Mouse (Mus musculus) cerebellum, adult 9-10 months (tissue): ENCODE results near the gene Rere.
A peak's percentile ranks its signal among the peaks of the same experiment; 100 is the strongest.

ENCODE experiments used
- DNase-seq: peaks from one replicate; pipeline ENCODE4 v3.0.0; 2022

The Rere gene

DNA sequence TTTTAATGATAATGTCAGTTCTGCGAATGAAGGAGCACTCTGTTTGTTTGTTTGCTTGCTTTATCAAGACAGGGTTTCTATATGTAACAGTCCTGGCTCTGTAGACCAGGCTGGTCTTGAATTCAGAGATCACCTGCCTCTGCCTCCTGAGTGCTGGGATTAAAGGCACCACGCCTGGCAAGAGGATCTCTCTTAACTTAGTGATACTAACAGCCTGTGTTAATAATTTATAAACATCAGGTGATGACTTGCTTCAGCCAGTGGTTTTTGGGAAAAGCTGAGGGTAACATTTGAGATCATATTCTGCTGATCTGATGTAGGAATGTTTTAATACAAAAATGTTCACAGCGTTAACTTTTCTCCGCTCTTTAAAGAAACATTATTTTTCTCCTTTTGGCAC is 112.6 kb downstream of the Rere start:
- no peak for DNase-seq

DNA sequence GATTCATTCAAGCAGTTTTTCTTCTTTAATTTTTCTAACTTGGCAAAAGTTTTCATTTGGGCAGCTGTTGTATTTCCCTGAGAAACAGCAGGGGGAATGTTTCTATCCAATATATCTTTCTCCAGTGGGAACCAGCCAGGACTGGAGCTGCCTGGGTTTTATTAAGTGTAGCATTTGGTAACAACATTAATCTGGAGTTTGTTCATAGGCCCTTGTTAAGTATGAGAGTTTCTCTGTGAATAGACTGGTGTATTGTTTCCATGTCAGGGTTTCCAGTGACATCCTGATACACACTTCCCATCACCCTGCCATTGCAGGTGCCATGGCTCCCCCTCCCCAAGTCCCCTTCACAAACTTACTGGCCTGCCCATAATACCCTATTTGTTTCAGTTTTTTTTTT is 114.9 kb downstream of the Rere start:
- no peak for DNase-seq

DNA sequence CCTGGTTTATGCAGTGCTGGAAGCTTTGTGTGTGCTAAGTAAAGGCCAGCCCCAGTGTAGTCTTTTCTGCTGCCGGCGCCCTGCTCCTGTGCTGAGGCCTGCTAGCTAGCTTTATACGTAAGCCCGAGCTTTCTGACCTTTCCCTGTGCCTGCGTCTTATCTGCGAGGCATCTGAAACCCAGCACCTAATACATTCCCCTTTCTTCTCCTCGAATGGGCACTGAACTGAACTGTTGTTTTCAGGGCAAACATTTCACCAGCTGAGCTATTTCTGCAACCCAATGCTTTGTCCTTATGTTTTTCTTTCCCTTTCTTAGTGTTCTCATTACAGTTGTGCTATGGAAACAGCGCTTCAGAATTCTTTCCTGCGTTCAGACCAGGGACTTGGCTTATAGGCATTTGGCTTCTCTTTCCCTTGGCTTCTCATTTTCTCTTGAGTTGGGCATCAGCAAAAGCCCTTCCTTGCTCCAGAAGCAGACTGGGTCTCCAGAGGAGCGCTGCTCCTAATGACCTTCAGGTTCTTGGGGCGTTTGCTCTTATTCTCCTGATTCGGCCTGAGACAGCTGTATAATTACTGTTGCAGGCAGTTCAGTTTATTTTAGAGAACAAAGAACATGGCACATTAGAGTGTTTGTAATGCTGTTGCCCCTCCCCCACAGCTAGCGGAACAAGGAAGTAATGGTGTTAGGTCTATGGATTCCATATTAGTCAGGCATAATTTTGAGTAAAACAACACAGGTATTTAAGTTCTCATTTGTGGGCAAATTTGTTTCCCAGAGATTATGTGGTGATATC is 115.6 kb downstream of the Rere start:
- DNase-seq = no peak

DNA sequence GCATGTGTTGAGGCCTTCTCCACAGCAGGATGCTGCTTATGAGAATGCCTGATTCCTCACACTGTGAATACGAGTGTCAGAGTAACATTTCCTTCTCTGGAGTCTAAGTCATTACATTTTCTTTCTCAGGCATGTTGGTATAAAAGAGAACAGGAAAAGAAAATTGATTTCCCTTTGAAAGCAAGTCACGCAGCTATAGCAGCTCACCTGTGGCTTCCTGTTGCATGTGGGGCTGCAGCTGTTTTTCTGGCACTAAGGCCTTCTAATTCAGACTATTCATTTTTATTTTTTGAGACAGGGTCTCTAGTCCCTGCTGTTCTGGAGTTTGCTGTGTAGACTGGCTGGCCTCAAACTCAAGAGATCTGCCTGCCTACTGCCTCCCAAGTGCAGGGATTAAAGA is 117.6 kb downstream of the Rere start:
- no peak for DNase-seq

DNA sequence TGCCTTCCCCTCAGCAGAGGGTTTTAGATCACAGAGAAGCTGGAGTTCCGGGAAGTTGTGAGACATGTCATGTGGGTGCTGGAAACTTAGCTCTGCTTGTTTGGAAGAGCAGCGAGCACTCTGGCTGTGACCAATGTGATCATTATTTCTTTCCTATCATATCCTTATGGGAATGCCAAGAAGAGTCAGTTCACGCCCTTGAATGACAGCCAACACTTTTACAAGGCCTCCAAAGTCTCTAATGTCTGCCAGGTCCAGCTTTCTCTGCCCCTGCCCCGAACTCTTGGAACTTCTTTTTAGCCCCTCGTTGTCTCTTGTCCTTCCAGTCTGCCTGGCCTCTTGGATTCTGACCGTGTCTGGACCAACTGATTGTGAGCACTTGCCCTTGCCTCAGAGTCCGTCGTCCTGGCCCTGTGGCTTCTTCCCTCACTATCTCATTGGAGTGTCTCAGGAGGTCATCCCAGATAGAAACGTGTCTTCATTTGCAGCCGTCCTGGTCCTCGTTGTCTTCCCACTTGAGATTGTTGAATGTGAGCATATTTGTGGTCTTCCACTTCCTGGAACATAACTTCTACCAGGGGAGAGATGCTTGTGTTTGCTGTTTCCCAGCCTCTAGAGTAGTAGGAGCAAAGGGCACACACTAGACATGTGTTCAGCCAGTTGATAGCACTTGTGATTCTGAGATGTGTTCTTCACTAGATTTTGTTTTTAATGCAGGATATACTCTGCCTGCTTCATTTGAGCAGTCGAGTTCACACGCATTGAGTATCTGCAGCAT is 120.6 kb downstream of the Rere start:
- peak; percentile 38 for DNase-seq

DNA sequence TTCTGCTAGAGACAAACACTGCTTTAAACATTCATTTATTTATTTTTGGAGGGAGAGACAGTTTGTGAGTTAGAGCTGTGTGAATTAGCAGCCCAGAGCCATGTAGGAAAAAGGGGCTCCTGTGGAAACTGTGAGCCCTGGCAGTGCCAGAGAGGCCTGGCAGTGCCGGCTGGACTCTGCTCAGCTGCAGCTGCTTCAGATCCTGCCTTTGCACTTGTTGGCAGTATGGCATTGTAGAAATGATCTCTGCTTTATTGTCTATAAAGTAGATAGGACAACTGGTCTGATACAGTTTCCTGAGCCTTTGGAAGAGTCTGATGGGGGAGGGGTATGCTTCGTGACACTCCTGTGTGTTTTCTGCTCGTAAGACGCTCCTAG is 121.2 kb downstream of the Rere start:
- peak; percentile 61 for DNase-seq

DNA sequence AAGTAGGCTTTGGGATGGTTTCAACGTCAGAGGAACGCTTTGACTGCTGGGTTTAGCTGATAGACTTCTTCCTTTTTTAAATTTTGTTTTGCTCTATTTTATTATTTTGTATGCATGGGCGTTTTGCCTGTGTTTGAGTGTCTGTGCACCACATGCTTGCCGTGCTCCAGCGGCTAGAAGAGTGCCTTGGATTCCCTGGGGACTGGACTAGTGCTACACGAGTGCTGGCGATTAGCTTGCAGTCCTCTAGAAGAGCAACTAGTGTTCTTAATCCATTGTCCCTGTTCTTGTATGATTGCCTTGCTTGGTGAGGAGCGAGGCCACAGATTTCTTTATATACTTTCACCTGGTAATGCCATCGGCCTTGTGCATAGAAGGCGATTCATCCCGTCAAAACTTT is 122.5 kb downstream of the Rere start:
- no peak for DNase-seq

DNA sequence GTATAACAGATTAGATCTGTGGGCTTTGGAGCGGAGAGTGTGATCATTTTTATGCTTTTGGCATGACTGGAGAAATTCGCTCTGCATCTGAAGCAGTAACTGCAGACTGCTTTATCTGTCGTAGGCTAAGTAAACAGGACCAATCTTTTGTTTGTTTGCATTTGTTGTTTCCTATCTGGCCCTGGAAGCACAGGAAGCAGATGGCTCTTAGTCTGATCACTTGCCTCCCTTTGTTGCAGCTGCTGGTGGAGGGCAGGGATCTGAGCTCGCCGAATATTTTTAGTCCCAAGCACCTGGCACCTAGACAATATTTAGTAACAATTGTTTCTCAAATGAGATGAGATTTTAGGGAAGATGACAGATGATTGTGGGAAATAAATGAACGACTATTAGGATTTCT is 123.1 kb downstream of the Rere start:
- DNase-seq = peak; percentile 82

DNA sequence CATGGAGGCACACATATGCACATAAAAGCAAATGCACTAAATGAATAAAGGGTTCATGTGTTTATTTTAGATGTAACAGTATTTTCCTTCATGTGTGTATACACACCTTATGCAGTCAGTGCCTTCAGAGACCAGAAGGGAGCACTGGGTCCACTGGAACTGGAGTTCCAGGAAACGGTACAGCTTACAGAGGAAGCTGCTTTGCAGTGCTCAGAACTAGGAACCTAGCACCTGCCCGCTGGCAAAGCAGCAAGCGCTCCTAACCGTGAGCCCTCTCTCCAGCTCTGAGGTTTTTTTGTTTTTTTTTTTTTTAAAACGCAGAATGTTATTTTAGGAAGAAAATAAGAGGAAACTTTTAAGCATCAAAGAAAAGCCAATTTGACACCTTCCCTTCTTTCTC is 124.3 kb downstream of the Rere start:
- DNase-seq = no peak

DNA sequence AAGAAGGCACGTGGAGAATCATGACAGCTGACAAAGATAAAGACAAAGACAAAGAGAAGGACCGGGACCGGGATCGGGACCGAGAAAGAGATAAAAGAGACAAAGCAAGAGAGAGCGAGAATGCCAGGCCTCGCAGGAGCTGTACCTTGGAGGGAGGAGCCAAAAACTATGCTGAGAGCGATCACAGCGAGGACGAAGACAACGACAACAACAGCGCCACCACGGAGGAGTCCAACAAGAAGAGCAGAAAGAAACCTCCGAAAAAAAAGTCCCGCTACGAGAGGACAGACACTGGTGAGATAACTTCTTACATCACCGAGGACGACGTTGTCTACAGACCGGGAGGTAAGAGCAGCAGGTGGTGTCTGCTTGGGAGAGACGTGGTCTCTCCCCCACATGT is 124.9 kb downstream of the Rere start:
- peak; percentile 60 for DNase-seq

DNA sequence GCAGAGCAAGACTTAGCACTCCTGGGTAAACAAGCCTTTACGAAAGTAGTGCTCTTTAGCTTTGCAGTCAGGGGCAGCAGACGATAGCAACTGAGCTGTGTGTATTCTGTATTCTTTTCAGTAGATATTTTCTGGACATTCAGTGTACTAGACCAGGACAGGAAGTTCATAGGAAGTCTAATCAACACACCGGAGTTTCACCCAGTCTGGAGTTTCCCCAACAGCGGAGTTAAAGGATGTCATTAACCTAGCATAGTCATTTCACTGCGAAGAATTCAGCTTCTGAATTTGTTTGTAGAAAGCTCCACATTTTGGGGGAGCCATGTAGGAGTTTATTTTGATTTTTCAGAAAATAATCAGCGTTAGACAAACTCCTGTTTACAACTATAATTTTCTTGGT is 125.4 kb downstream of the Rere start:
- no peak for DNase-seq

DNA sequence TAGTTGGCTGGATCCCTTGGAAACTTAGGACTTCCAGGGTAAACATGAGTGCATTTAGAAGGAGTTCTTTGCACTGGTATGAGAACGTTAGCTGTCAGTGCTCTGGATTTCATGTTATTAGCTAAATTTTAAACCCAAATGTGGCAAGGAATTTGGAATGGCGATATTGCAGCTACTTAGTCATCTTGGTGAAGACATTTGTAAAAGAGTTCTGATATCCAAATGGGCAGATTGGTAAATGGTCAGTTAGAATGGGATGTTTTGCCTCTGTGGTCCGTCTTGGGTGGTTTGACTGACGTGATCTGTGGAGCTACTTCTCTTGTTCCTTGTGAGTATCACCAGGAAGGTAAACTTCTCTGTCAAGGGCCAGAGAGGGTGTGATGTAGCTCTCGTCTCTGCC is 132.8 kb downstream of the Rere start:
- no peak for DNase-seq

DNA sequence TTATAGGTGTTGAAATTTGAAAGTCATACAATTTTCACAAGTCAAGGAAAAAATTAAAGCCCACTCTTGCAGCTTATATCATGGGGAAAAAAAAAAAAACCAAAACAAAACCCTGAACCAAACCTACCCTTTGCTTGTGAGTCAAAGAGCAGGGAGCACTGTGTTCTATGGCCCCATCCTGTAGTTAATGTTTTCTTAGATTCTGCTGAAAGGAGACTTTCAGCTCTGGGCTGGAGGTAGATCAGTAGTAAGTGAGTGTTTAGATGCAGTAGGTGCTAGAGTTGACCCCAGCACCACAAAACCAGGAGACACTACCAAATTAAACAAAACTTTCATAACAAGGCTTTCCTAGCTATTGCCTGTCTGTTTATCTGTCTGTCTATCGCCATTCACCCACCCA is 133.3 kb downstream of the Rere start:
- DNase-seq = no peak

DNA sequence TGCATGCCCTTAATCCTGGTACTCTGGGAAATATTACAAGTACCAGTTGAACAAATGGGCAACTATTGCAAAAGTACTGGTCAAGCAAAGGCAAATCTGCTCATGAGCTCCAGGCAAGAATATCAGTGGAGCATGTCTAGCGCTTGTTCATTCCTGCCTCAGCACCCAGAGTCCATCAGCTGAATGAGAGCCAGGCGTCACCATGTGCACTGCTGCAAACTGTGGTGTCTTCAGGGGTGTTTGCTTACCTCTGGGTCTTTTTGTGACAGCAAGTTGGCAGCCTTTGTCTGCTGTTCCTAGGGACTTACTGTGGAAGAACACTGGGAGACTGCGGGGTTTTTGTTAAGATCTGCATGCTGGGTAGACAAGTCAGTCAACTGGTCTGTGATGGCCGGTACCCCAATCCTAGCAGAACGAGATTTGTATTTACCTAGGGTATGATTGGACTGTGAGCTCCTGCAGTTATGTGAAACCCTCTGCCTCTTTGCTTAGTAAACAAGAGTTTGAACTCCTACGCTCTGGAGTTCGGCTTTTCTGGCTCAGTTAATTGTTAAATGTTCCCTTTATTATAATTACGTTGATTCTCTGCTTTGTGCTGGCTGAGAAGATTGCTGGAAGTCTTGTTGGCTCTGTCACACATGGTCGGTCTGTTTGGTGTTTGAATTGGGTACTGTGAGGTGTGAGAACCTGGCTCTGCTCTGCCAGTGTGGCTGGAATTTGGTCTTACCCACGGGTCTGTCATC is 134.0 kb downstream of the Rere start:
- DNase-seq = no peak

DNA sequence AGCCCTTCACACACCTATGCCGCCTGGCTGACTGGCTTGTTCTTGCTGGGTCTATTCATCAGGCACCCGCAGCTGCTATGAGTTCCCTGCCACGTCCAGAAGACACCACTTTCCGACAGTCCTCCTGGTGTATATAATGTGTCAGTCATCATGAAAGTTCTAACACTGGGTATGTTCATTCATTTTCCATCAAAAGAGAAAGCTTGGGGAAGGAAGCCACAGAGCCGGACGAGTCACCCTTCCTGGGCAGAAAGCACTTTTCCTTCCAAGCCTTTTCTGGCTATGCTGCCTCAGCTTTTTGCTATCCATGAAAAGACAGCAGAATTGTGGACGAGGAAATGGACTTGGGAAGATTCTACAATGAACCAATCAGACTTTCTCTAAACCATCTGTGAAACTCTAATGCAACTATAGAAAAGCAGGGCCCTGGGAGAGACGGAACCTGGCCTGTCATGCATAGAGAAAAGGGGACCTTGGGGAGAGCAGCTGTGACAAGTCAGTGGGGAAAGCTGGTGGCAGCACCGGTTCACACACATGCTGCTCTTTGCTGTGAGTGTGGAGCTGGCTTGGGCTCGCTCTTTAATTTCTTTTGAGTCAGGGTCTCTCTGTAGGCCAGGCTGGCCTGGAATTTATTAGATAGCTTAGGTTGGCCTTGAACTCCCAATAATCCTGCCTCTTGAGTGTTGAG is 139.3 kb downstream of the Rere start:
- DNase-seq = no peak

DNA sequence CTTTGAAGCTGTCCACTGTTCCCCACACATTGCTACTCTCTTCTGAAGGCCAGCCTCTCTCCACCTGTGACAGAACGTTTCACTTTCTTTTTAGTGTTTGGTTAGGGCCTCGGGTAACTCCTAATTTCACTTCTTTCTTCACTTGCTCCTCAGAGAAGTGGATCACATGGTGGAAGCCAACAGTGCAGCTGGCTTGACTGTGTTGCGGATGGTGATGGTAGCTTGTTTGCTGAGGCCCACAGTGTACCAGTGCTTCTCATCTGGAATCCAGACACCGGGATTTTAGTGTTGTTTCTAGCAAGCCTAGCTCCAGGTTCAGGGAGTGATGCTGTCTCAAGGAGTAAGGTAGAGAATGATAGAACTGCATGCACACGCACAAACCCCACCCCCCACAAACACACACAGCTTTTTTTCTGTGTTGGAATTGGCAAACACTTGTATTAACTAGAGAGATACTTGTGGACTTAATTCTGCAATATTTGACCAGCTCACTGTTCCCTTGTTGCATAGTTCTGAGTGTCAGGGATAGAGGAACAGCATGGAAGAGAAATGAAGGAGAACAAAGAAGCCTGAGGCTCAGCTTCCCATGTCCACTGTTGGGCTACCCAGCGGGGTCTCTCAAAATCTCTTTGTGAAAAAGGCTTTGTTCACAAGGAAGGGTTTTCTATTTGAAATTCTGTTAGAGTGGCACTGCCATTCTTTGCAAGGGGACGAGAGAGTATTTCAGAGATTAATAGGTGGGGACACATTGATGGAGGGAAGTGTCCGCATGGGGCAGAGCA is 144.8 kb downstream of the Rere start:
- no peak for DNase-seq

DNA sequence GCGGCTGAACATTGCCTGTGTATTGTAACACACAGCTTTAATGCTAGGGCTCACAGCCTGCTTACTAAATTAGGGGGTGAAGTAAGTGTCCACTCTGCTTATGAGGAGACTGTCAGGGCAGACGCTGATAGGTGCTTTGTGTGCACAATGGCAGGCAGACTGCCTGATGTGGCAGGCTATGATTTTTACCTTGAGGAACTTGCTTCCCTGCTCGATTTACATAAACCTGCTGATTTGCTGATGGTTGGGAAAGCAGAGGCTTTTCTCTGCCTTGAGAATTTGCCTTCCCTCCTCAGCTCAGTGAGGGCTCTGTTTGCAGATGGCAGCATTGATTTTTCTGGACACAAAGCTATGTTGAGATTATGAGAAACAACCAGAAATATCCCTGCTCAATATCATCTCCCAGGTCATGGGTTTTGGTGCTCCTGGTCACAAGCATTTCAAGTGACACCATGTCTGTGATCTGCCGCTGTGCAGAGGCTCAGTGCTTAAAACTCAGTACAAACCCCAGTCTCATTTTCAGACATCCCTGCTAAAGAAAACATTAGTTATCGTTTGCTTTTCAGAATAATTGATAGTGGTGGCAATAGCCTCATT is 145.5 kb downstream of the Rere start:
- no peak for DNase-seq

DNA sequence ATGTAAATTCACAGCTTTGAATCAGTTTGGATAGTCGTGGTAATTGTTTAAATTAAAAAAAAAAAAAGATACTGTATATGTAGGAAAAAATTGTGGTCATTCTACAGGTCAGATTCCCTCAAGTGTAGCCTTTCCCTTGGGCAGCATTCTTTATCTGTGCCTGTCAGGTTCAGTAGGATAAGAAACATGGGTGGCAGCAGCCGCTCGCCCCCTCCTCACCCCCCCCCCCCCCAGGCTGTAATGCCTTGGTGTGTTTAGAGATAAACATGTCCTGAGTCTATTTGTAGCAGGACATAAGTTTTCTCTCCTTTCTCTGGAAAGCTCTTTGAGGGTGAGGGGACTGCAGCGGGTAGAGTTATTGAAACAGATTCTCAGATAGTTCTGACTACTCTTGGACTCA is 147.3 kb downstream of the Rere start:
- no peak for DNase-seq

DNA sequence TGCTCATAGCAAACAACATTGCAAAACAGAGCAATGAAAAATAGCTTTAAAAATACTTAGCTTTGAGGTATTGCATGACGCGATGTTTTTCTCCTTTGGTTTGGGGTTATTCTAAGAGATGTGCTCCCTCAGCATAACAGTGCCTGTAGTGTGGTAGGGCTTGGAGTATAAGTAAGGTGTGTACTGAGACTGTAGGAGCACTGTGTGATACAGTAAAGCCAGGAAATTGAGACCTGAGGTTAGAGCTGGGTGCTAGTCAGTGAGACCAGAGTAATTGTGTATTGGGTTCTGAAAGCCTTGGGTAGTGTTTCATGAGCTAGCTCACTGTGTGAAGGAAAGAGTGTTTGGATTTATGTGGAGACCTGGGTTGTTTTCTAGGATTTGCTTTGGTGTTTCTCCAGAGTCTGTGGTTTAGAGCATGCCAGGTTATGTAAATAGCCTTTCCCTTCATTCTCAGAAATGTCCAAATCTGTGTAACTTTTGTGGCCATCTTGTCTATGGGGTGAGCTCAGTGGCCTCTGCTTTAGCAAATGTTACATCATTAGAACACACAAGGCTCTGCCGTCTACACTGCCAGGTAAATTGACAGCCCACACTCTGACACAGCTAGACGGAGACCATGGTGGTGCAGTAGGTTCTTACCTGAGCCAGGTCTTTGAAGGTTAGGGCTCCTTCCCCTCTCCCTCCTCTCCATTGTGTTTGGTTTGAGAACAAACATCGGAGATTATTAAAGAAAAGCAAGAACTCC is 152.6 kb downstream of the Rere start:
- DNase-seq = no peak

DNA sequence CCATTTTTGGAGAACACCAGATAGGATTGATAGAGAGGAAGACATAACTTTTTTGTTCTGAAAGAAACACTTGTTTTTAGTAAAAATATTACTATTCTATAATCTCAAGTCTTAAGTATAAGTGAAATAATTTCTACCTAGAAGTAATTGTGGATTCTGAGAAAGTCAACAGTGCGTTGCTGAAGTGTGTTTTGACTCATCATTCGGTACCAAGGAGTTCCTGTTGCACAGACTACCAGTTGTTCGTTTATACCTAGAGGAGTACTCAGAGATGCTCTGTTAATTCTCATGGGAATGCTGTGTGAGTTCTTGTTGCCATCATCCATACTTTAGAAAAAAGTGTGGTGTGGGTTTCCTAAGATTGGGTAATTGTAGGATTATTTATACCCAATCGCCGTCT is 154.1 kb downstream of the Rere start:
- DNase-seq = no peak

DNA sequence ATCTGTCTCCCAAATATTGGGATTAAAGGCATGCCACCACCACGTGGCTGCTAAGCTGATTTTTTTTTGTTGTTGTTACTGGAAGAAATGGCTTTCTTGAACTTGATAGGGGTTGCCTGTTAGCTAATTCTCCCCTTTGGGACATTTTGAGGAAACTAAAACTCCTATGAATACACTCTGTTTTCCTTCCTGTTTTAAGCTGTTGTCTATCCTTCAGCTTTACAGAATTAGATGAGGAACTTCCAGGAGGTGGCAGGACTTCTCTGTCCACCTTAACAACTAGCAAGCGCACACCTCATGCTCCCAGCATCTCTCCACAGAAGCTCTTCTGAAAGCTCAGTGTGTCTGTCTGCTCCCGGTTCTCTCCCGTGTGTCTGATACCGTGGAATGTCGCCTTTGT is 157.2 kb downstream of the Rere start:
- no peak for DNase-seq
